Mouse (Mus musculus) forebrain, embryonic 11.5 days (tissue): ENCODE data around the gene Bcl2a1b. TPM values are rescaled to one million over a fixed set of nuclear protein-coding genes. Genes with fewer than 3 reads are reported as not detected.
"Not testable (repeated sequence)": the region's sequence is repeated elsewhere in the genome, so short reads cannot be mapped to it uniquely, and the experiment has no call there.

Experiments used
- ATAC-seq: fragments of 200-750 bp; cut with Nextera tagmentation; replicated peaks from 2 replicates; pipeline ENCODE4 v1.8.0; 2017; ENCODE audit warnings: moderate TSS enrichment; ENCODE audit not compliant: low FRiP score
- DNase-seq: peaks from one replicate; pipeline ENCODE4 v3.0.0-alpha.2; 2017; ENCODE audit warnings: low spot score
- H3K27ac ChIP-seq: fragments of 300-500 bp; sonication (generic); 2 replicates; pipeline ENCODE4 v1.5.1; 2014; ENCODE audit warnings: low read depth, low read length
- H3K27me3 ChIP-seq: fragments of 300-500 bp; sonication (generic); 2 replicates; pipeline ENCODE4 v1.6.1; 2014; ENCODE audit warnings: mild to moderate bottlenecking, low read length, mixed read lengths; ENCODE audit not compliant: control insufficient read depth, insufficient read depth
- H3K36me3 ChIP-seq: fragments of 300-500 bp; sonication (generic); 2 replicates; pipeline ENCODE4 v1.6.1; 2014; ENCODE audit warnings: mild to moderate bottlenecking, low read length, moderate library complexity, mixed read lengths; ENCODE audit not compliant: control insufficient read depth, insufficient read depth
- H3K4me1 ChIP-seq: fragments of 300-500 bp; sonication (generic); replicated peaks from 2 replicates; pipeline ENCODE4 v1.6.1; 2014; ENCODE audit warnings: low read length, mixed read lengths; ENCODE audit not compliant: control insufficient read depth, insufficient read depth
- H3K4me2 ChIP-seq: fragments of 300-500 bp; sonication (generic); 2 replicates; pipeline ENCODE4 v1.6.1; 2014; ENCODE audit warnings: low read depth, mild to moderate bottlenecking, low read length, moderate library complexity, mixed read lengths; ENCODE audit not compliant: severe bottlenecking
- H3K4me3 ChIP-seq: fragments of 300-500 bp; sonication (generic); 2 replicates; pipeline ENCODE4 v1.5.1; 2014; ENCODE audit warnings: low read depth, low read length
- H3K9ac ChIP-seq: fragments of 300-500 bp; sonication (generic); 2 replicates; pipeline ENCODE4 v1.6.1; 2014; ENCODE audit warnings: low read length
- H3K9me3 ChIP-seq: fragments of 300-500 bp; sonication (generic); 2 replicates; pipeline ENCODE4 v1.6.1; 2016; ENCODE audit warnings: low read length, mixed read lengths; ENCODE audit not compliant: control insufficient read depth
- WGBS: fragments of 180-500 bp; shearing (Covaris S2); extraction: QIAGEN DNeasy Blood & Tissue Kit; methylation state at CpG from one replicate; pipeline ENCODE4 v1.1.7; 2014; 5-methylcytosine and 5-hydroxymethylcytosine counted together
- polyA plus RNA-seq: library from polyadenylated mRNA; unstranded; fragments of >200 nt; fragmentation: Nextera tagmentation; extraction: Ambion mirVana; gene quantifications from 2 replicates; pipeline ENCODE4 v1.2.1, GENCODE M21; 2014

Gene Bcl2a1b
- polyA plus RNA-seq, 1 experiment from 2014 or later = 0.77 TPM

DNA sequence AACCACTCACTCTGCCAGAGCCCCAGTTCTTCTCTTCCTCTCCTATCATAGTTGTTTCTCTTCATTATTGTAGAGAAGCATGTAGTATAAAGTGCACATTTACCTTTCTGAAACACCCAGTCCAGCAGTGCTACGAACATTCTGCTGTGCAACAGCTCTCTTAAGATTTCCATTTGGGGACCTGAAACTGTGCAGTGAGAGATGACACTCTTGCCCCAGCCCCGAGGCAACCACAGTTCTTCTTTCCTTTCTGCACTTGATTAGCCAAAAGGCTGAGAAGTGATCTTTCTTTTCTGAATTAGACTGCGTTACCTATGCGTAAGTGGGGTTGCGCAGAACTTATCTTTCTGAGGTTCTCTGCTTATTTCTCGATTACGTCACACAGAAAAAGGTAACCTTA lies 29.1 kb downstream of the Bcl2a1b start:
- no peak for DNase-seq
- 90% methylated on average over 7 of the region's 7 CpGs for WGBS
- no peaks in the 10 kb centered on the region for H3K36me3 ChIP-seq

DNA sequence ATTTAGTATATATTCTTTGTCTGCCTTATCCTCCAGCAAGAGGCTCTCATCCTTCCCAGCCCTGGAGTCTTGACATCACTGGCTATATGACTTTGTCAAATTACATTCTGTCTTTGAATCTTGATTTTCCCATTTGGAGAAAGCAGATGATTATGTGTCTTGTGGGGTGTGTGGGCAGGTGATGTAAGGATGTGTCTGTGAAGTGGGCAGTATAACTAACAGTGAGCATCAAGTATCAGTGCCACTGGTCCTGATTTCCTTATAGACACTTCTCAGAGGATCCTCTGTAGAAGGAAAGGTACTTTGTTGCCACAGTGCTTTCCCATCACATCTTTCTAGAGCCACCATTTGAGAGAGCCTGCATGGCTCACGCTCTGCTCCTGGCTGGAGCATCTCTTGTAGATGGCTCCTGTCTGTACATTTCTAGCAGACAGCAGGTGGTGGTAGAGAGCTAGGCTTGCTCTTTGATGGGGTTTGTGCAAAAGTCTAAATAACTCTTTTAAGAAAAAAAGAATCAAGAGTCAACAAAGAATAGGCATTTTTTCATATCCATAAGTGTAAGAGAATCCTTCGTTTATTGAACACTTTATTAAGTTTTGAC lies 32.0 kb downstream of the Bcl2a1b start:
- not testable (repeated sequence) for H3K4me2 ChIP-seq, H3K27ac ChIP-seq, ATAC-seq, H3K9ac ChIP-seq, H3K27me3 ChIP-seq, H3K4me1 ChIP-seq, H3K4me3 ChIP-seq, H3K36me3 ChIP-seq, H3K9me3 ChIP-seq, DNase-seq
- 65% methylated on average over 1 of the region's 2 CpGs for WGBS

More for the DNA sequence above, 29.1 kb downstream of the Bcl2a1b start:
- no peak overlapping the region for H3K27ac ChIP-seq
- H3K9ac ChIP-seq = no peak overlapping the region
- no peak overlapping the region for H3K4me3 ChIP-seq
- no peak for ATAC-seq
- H3K9me3 ChIP-seq = no peaks in the 10 kb centered on the region
- no peaks in the 10 kb centered on the region for H3K4me1 ChIP-seq
- H3K27me3 ChIP-seq = no peaks in the 10 kb centered on the region
- H3K4me2 ChIP-seq = no peak overlapping the region

DNA sequence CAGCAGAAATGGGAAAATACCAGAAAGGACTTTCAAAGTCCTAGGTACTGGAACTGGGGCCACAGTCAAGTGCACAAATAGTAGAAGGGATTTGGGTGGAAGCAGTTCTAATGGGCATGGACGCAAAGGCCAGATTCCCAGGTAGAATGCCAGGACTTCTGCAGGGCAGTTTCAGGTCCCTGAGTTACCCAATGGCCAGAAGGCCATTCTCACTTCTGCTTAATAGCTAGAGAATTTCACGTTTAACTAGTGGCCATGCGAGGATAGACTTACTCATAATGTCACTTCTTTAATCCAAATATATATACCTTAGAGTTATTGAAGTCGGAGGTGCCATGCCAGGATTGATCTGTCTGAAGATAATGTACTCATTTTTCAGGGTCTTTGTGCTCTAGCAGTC lies 38.1 kb downstream of the Bcl2a1b start:
- WGBS = 87% methylated on average over 4 of the region's 4 CpGs
- not testable (repeated sequence) for H3K4me2 ChIP-seq, ATAC-seq, H3K36me3 ChIP-seq, H3K9me3 ChIP-seq, DNase-seq, H3K27ac ChIP-seq, H3K4me1 ChIP-seq, H3K27me3 ChIP-seq, H3K9ac ChIP-seq, H3K4me3 ChIP-seq

DNA sequence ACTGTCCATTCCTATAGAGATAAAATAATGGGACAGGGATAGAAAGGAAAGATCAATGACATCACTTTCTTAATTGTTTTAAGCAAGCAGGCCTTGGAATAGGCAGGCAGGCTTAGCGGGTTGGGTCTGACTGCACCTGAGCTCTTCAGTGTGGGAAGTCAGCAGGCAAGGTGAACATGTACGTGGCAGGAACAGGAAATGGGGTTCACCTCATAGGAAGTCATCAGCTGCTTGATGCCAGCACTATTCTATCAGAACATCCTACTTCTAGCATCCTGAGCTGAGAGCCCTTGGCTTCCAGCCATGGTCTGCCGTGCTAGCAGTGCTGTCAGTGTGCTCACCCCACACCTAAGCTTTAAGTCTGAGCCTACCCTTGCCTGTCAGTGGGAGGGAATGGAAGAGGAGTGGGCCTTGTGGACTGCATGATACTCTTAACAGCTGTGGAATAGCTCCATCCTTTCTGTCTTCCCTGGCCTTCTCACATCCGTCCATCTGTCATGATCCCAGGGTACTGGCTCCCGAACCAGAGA lies 40.0 kb downstream of the Bcl2a1b start:
- not testable (repeated sequence) for H3K27ac ChIP-seq, H3K36me3 ChIP-seq, DNase-seq, H3K9ac ChIP-seq, H3K4me3 ChIP-seq, ATAC-seq, H3K4me2 ChIP-seq, H3K4me1 ChIP-seq, H3K9me3 ChIP-seq, H3K27me3 ChIP-seq
- WGBS = 94% methylated on average over 4 of the region's 5 CpGs

DNA sequence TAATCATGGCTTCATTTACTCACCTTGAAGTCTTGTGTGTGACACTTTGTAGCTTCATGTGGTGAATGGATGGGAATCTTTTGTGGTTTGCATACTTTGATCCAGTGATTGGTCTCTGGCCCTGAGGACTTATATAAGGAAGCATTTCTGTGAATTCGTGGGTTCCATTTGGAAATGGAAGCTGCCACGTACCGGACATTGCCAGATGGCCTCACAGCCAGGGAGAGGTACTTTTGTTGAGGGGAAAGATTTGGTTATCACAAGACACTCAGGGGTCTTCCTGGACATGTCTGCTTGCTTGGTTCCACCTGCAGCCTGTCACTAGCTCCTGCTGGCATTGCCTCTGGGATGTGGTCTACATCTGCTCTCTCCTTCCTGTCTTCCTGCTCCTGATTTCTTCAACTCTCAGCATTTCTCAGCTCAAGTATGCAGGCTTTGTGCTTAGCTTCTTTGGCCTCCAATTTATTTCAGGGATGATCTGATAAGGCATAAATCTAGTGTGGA lies 41.6 kb downstream of the Bcl2a1b start:
- not testable (repeated sequence) for H3K4me1 ChIP-seq, H3K36me3 ChIP-seq, H3K27me3 ChIP-seq, H3K27ac ChIP-seq, H3K4me3 ChIP-seq, H3K4me2 ChIP-seq, DNase-seq, ATAC-seq, H3K9me3 ChIP-seq, H3K9ac ChIP-seq
- 90% methylated on average over 3 of the region's 3 CpGs for WGBS

DNA sequence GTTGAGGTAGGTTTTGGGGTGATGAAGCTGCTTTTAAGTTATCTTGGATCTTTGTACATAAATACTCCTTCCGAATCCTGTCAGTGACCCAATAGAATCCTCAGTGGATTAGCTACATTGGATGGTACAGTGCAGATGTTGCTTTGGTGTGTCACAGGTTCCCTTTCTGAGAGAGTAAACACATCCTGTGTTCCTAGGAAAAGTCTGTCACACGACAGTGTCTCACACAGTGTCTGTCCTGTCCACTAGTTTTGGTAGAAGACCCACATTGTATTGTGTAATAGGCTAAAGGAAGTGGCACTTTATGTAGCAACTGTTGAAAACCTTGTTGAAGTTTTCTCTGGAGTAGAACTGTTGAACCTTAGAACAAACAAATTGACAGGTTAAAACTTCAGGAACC lies 54.4 kb downstream of the Bcl2a1b start:
- Histone ChIP-seq H3K4me1 (no peaks in the 10 kb centered on the region), H3K9ac (no peak overlapping the region), H3K4me2 (no peak overlapping the region), H3K9me3 (no peaks in the 10 kb centered on the region), H3K36me3 (no peaks in the 10 kb centered on the region), H3K4me3 (no peak overlapping the region), H3K27me3 (no peaks in the 10 kb centered on the region), H3K27ac (no peak overlapping the region)
- WGBS = 89% methylated on average over 2 of the region's 2 CpGs
- no peak for ATAC-seq
- no peak for DNase-seq

DNA sequence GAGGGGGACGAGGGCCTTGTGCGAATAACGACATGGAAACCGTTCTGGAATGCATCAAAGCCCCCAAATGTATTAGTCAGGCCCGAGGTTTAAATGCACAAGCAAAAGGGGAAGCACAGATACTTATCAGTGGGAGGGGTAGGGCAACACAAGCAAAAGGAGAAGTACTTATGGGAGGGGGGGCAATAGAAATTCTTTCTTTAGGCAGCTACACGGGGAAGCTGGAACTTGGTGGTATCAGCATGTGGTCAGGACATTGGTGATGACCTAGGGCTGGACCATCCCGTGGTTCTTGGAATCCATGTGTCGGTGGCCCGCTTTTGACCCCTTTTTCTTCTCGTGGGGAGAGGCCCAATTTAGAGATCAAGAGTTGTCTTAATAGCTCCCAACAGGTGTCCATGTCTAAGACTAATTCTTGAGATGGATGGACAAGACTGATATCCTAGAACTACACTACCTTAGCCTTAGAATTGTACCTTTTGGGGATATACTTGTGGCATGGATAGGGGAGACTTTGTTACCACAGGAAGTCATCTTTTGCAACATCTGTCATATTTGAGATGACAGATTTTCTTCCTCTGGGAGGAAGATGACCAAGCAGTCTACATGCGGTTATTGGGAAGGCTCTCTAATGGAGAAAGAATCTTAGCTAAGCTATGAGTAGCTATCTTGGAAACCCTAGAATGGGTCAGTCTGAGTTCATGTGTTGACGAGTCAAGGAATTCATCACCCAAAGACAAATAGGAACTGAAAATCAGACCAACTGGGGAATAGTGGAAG lies 57.7 kb downstream of the Bcl2a1b start:
- Histone ChIP-seq H3K4me2 (no peak overlapping the region), H3K27ac (no peak overlapping the region), H3K9ac (no peak overlapping the region), H3K27me3 (no peaks in the 10 kb centered on the region), H3K4me3 (no peak overlapping the region), H3K4me1 (no peaks in the 10 kb centered on the region), H3K9me3 (no peaks in the 10 kb centered on the region), H3K36me3 (no peaks in the 10 kb centered on the region)
- DNase-seq (no peak), ATAC-seq (no peak)
- 90% methylated on average over 12 of the region's 12 CpGs for WGBS
